Comparison of ENCODE assay signal across 9 mouse cellular contexts in the genomic region with DNA sequence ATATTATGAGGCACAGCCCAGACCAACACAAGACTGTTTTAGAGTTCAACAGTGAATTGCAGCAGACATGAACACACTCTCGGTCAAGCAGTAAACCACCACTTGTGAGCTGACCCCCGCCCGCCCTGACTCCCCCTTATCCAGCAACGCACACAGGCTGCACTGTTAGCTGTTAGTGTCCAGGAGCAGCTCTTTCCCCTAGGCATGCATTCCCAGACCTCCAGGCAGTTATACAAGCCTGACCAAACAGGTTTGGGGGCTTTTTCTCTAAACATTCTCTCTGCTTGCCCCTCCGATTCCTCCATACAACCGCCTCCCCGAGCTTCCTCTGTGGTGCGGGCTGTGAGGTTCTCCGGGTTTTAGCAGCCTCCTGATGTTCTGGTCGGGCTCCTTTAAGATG.
A peak's percentile ranks its signal among the peaks of the same experiment; 100 is the strongest.
DNase-seq lines count a peak whose midpoint lies in the region; ATAC-seq and TF ChIP-seq lines count a peak whose summit lies in the region.
"Had no signal": no experiment of that assay in that cellular context is flagged by ENCODE, and none has a peak within 500 bp of the region (broad histone marks: within the 10 kb centered on the region; RNA-seq: fewer than 3 reads in every experiment).

No protein-coding gene starts in this region.

- H3K4me3 ChIP-seq in heart, embryonic 12.5 days: peak overlapping the region; percentile 26
- no peak overlapping the region for H3K4me3 ChIP-seq in heart, adult 2 months
- peak overlapping the region; percentile 49 for H3K4me3 ChIP-seq in embryonic facial prominence, embryonic 10.5 days
- peak overlapping the region; percentile 14; the same call in 1 of the 2 replicates for H3K4me3 ChIP-seq in hindbrain, embryonic 15.5 days
- 0 out of 2 replicates have a peak overlapping the region, but pooled peaks have one; percentile 5 for H3K4me3 ChIP-seq in midbrain, embryonic 14.5 days (replicated peaks; ENCODE audit: low read depth, low read length)

- TF ChIP-seq EP300 in heart, adult 2 months (IDR thresholded peaks at IDR 0.05; ENCODE audit: insufficient read depth, low read depth, low read length): no peak

- no peak for TF ChIP-seq POLR2A in heart, adult 2 months (IDR thresholded peaks at IDR 0.05; ENCODE audit: insufficient read depth, low read depth, low read length)

- no peaks in the 10 kb centered on the region for H3K9me3 ChIP-seq in heart, embryonic 12.5 days (replicated peaks)
- H3K9me3 ChIP-seq in embryonic facial prominence, embryonic 10.5 days: no peaks in the 10 kb centered on the region
- H3K9me3 ChIP-seq in hindbrain, embryonic 15.5 days: no peaks in the 10 kb centered on the region
- no peaks in the 10 kb centered on the region for H3K9me3 ChIP-seq in midbrain, embryonic 14.5 days (ENCODE audit: control insufficient read depth, low read length)

- WGBS in heart, embryonic 12.5 days: 17% methylated on average over 10 of the region's 10 CpGs
- 72% methylated on average over 10 of the region's 10 CpGs for WGBS in heart, adult 2 months
- WGBS in embryonic facial prominence, embryonic 10.5 days: 4% methylated on average over 10 of the region's 10 CpGs
- 7% methylated on average over 10 of the region's 10 CpGs for WGBS in hindbrain, embryonic 15.5 days
- WGBS in midbrain, embryonic 14.5 days: 4% methylated on average over 10 of the region's 10 CpGs

- peaks cover 51% of the 10 kb centered on the region for H3K4me1 ChIP-seq in heart, embryonic 12.5 days (replicated peaks)
- H3K4me1 ChIP-seq in heart, adult 2 months (ENCODE audit: control insufficient read depth, insufficient read depth, low read length): peaks cover 12% of the 10 kb centered on the region
- H3K4me1 ChIP-seq in embryonic facial prominence, embryonic 10.5 days: peaks cover 84% of the 10 kb centered on the region
- peaks cover 19% of the 10 kb centered on the region for H3K4me1 ChIP-seq in hindbrain, embryonic 15.5 days (replicated peaks)
- H3K4me1 ChIP-seq in midbrain, embryonic 14.5 days (ENCODE audit: control insufficient read depth, insufficient read depth, low read length): peaks cover 14% of the 10 kb centered on the region

- peak overlapping the region; percentile 75 for H3K27ac ChIP-seq in heart, embryonic 12.5 days (ENCODE audit: poor library complexity, severe bottlenecking)
- H3K27ac ChIP-seq in heart, adult 2 months: no peak overlapping the region
- peak overlapping the region; percentile 89 for H3K27ac ChIP-seq in embryonic facial prominence, embryonic 10.5 days (replicated peaks)
- H3K27ac ChIP-seq in hindbrain, embryonic 15.5 days (replicated peaks): 0 out of 2 replicates have a peak overlapping the region, but pooled peaks have one; percentile 7
- peak overlapping the region; percentile 55; the same call in 1 of the 2 replicates for H3K27ac ChIP-seq in midbrain, embryonic 14.5 days (replicated peaks; ENCODE audit: low read depth, low read length)

- H3K27me3 ChIP-seq in heart, embryonic 12.5 days (replicated peaks): 0 out of 2 replicates have a peak, but pooled peaks cover 3% of the 10 kb centered on the region
- no peaks in the 10 kb centered on the region for H3K27me3 ChIP-seq in heart, adult 2 months (ENCODE audit: control insufficient read depth, insufficient read depth, low read length)
- no peaks in the 10 kb centered on the region for H3K27me3 ChIP-seq in embryonic facial prominence, embryonic 10.5 days (replicated peaks; ENCODE audit: low read depth, poor library complexity, severe bottlenecking)
- no peaks in the 10 kb centered on the region for H3K27me3 ChIP-seq in hindbrain, embryonic 15.5 days
- no peaks in the 10 kb centered on the region for H3K27me3 ChIP-seq in midbrain, embryonic 14.5 days (ENCODE audit: control insufficient read depth, insufficient read depth, low read length)

- no peak for TF ChIP-seq CTCF in heart, adult 2 months (IDR thresholded peaks at IDR 0.05)

- H3K79me2 ChIP-seq in heart, adult 2 months (replicated peaks; ENCODE audit: control insufficient read depth, insufficient read depth, low read length): peaks cover 2% of the 10 kb centered on the region; the same call in 1 of the 2 replicates

- H3K9ac ChIP-seq in heart, embryonic 12.5 days: peak overlapping the region; percentile 33
- H3K9ac ChIP-seq in heart, adult 2 months (ENCODE audit: low read depth, low read length): no peak overlapping the region
- H3K9ac ChIP-seq in hindbrain, embryonic 15.5 days: no peak overlapping the region
- peak overlapping the region; percentile 40; the same call in 1 of the 2 replicates for H3K9ac ChIP-seq in midbrain, embryonic 14.5 days (replicated peaks; ENCODE audit: low read length)

- H3K4me2 ChIP-seq in heart, embryonic 12.5 days: peak overlapping the region; percentile 60
- peak overlapping the region; percentile 40 for H3K4me2 ChIP-seq in hindbrain, embryonic 15.5 days
- peak overlapping the region; percentile 46 for H3K4me2 ChIP-seq in midbrain, embryonic 14.5 days (ENCODE audit: low read length)

- intact Hi-C loops in heart, adult 2 months (cut with DNase I): no loop called here

- H3K36me3 ChIP-seq in heart, embryonic 12.5 days: no peaks in the 10 kb centered on the region
- peaks cover 2% of the 10 kb centered on the region; the same call in 1 of the 2 replicates for H3K36me3 ChIP-seq in heart, adult 2 months (ENCODE audit: control insufficient read depth, insufficient read depth, low read length)
- H3K36me3 ChIP-seq in embryonic facial prominence, embryonic 10.5 days (replicated peaks): no peaks in the 10 kb centered on the region
- no peaks in the 10 kb centered on the region for H3K36me3 ChIP-seq in hindbrain, embryonic 15.5 days
- no peaks in the 10 kb centered on the region for H3K36me3 ChIP-seq in midbrain, embryonic 14.5 days (ENCODE audit: control insufficient read depth, insufficient read depth, low read length)

- no peak for DNase-seq in heart, adult 2 months
- DNase-seq in embryonic facial prominence, embryonic 10.5 days (ENCODE audit: low spot score): no peak
- DNase-seq in midbrain, embryonic 14.5 days: no peak
- DNase-seq in spleen, adult 12 weeks (ENCODE audit: low spot score): no peak
- no peak for DNase-seq in layer of hippocampus, postnatal 36 days
- no peak for DNase-seq in urinary bladder, postnatal 25 days (ENCODE audit: low spot score)
- DNase-seq: thymus, adult 18-20 months had no signal

- no peak for ATAC-seq in heart, embryonic 12.5 days (ENCODE audit: insufficient number of reproducible peaks, low FRiP score)
- no peak; the same call in 1 of the 2 replicates for ATAC-seq in hindbrain, embryonic 15.5 days (ENCODE audit: low FRiP score, low read depth)
- peak; percentile 12; the same call in 1 of the 2 replicates for ATAC-seq in midbrain, embryonic 14.5 days (ENCODE audit: low FRiP score, low TSS enrichment)

Comparison
In these comparisons a context has a peak if more than half of its experiments do, and no peak if none do; other contexts are left out.
1. H3K9ac ChIP-seq: peak in heart, embryonic 12.5 days (single experiment) and midbrain, embryonic 14.5 days (single experiment); none in heart, adult 2 months (single experiment) and hindbrain, embryonic 15.5 days (single experiment).
2. Peak in every context shown above with its lines, with median percentiles within 50 percentile points of each other: H3K4me2 ChIP-seq.